Mouse (Mus musculus) megakaryocyte, embryonic 14.5 days (primary cell): Measurements from ENCODE around the gene Camkk2.

Experiments used
- FLI1 ChIP-seq: IDR thresholded peaks from 2 replicates; pipeline ENCODE4 v1.6.1; 2012; ENCODE audit warnings: low read length, inconsistent platforms, mixed read lengths
- GATA1 ChIP-seq: IDR thresholded peaks from 3 replicates; pipeline ENCODE4 v1.6.1; 2012; ENCODE audit warnings: mixed read lengths, low read length, inconsistent platforms, borderline replicate concordance

- no peak for TF ChIP-seq GATA1
- TF ChIP-seq FLI1 = no peak
Measured at GRCm38 (mm10) chr5:122731321-122731720, 47.9 kb downstream of the Camkk2 start.
